Mouse (Mus musculus): Measurements from ENCODE around the gene Slc20a1.

DNA sequence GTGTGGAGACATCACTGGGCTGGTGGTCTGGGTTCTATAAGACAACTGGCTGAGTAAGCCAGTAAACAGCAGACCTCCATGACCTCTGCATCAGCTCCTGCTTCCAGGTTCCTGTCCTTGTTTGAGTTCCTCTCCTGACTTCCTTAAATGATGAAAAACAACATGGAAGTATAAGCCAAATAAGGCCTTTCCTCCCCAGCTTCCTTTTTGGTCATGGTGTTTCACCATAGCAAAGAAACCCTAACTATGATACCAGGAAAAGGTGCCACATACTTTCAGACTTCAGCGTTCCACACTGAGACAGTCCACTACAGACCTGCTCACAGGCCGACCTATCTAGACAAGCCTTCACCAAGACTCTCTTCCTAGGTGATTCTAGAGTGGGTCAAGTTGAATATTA lies 2.2 kb upstream of the Slc20a1 start:
- no peak for TF ChIP-seq CHD2 (IDR thresholded peaks at IDR 0.05; ENCODE audit: low read depth, low read length)
- no peak for TF ChIP-seq HCFC1 (IDR thresholded peaks at IDR 0.05; ENCODE audit: borderline replicate concordance, insufficient read depth, low read length)
- TF ChIP-seq ZNF384 (IDR thresholded peaks at IDR 0.05; ENCODE audit: low read depth, low read length): no peak
- no peak for TF ChIP-seq MAFK (IDR thresholded peaks at IDR 0.05; ENCODE audit: insufficient read depth, low read depth, low read length)
- no peak for TF ChIP-seq ZC3H11A (IDR thresholded peaks at IDR 0.05; ENCODE audit: borderline replicate concordance, low read depth, low read length)

All from ES-E14 (cell line).